Mouse (Mus musculus): ENCODE data around the gene Piezo1.

Piezo1 gene

DNA sequence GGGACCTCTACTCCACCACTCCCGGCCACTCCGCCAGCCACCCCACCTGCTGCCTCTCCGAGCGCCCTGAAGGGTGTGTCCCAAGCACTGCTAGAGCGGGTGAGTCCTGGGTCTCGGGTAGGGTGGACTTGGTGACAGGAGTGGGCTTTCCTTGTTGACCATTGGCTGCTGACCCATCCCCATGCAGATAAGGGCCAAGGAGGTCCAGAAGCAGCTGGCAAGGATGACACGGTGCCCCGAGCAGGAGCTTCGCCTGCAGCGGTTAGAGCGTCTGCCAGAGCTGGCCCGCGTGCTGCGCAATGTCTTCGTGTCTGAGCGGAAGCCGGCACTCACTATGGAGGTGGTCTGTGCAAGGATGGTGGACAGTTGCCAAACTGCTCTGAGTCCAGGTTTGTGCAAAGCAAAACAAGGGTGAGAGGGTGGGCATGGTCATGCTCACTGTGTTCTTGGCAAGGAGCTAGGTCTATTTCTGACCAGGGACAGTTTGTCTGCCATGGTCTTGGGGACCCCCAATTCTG is 20.7 kb upstream of the Piezo1 start:
- in situ Hi-C loops (cut with MboI, MseI) = no loop called here

DNA sequence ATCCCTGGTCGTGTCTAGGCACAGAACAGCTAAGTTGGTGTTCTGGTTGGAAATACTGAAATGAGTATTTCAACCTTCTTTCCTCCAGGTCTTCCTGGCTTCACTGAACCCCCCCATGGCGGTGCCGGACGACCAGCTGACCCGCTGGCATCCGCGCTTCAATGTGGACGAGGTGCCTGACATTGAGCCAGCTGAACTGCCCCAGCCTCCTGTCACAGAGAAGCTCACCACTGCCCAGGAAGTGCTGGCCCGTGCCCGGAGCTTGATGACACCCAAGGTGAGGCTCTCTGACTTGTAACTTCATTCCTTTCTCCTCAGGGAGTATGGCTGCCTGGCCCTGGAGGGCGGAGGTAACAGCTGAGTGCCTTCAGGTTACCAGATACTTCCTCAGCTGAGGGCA is 20.0 kb upstream of the Piezo1 start:
- in situ Hi-C loops (cut with MboI, MseI) = no loop called here

DNA sequence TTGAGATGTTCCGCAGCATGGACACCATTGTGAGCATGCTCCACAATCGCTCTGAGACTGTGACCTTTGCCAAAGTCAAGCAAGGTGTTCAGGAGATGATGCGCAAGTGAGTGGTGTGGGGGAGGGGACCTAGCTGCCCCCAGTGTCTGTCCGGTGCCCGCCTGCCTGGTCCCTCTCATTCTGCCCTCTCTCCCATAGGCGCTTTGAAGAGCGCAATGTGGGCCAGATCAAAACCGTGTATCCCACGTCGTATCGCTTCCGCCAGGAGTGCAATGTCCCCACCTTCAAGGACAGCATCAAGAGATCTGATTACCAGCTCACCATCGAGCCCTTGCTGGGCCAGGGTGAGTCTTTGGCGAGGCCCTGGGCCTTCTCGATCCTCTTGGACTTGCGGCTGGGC is 18.9 kb upstream of the Piezo1 start:
- in situ Hi-C loops (cut with MboI, MseI) = no loop called here

DNA sequence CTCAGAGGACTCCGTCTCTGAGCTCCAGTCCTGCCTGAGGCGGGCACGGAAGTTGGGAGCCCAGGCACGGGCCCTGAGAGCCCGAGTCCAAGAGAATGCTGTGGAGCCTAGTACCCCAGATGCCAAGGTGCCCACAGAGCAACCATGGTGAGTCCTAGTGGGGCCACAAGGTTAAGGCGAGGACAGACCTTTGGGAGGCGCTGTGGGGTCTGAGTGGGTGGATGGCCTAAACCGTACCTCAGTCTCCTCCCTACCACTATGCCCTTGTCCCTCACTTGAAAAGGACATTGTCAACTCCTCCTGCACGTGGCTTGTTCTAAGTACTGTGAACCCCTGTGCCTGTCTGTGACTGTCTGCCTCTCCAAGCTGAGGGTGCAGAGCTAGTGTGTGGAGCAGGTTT is 18.2 kb upstream of the Piezo1 start:
- in situ Hi-C loops (cut with MboI, MseI) = no loop called here

DNA sequence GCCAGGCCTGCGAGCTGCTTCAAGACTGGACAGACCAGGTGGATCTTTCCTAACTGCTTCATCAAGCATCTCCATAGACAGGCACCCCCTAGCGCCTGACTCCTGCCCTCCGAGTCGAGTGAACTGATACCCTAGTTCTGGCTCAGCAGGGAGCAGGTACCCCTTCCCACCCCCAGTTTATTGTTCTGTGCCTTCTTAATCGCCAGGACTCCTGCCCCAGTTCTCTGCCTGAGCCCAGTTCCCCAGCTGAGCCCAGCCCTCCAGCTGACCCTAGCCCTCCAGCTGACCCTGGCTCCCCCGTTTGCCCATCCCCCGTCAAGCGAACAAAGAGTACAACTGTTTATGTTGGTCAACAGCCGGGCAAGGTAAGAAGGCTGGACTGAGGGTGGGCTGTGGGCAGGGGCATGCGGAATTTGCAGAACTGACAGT is 17.8 kb upstream of the Piezo1 start:
- in situ Hi-C loops (cut with MboI, MseI) = no loop called here

DNA sequence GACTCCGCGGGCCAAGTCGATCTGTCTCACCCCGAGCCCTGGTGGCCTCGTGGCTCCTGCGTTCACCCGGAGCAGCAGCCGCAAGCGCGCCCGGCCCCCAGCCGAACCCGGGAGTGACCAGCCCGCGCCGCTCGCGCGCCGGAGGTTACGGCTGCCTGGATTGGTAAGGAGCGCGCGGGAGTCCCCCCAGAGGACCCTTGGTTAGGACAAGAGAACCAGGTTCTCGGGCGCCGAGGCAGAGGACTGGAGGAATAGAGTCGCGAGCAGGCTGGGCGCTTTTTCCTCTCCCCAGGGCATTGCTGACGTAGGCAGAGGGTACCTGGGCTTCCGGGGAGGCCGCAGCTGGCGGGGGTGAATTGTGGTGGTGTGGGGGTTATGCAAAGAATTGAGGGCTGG is 17.0 kb upstream of the Piezo1 start:
- in situ Hi-C loops (cut with MboI, MseI) = no loop called here

DNA sequence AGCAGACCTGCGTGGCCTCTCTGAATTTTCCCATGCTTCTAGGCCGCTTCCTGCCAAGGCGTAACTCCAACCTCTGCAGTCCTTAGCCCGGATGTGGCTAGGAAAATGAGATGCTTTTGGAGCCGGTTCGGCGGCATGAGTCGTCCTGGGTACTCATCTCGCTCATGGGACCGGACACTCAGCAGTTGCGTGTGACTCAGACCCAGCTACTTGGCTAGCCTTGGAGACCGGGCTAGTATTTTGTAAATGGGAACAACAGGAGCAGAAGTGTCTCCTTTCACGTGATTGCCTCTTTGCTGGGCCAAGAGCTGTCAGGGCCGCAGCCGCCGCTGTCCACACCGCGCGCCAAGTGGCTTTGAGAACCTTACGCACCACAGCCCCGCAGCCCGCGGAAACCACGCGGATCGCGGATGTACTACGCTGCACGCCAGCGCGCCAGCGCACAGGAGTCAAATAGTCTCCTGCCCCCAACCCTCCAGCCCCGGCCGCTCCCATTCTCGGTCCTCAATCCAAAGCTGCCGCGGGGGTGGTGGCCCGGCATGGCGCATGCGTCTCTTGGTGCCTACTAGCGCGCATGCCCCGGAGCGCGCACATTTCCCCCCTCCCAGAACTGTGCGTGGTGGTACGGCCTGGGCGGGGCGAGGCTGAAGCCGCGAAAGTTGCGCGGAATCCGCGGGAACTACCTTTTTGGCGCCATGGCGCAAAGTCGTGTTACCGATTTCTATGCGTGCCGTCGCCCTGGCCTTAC is 16.4 kb upstream of the Piezo1 start, which contains the start of gene Cdt1:
Gene Cdt1, plus strand, starts transcription at position 655 of the 748 bp plus-strand sequence.
- in situ Hi-C loops (cut with MboI, MseI) = no loop called here

DNA sequence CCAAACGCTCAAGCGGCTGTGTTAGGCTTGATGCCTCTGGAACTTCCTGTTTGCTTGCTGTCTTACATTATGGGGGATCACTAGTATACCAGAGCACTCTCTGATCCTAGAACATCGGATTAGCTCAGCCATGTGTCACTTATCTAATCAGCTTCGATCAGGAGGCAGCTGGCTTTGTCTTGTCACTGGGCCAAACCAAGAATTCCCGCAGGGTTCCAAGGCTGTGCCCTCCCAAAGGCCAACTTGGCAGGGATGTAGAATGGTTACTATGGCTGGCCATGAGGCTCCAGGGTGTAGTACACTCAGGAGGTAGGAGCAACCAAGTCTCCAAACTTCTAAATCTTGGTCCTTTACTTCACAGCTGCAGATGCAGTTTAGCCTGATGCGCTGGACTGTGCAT is 15.6 kb upstream of the Piezo1 start:
- in situ Hi-C loops (cut with MboI, MseI) = no loop called here

DNA sequence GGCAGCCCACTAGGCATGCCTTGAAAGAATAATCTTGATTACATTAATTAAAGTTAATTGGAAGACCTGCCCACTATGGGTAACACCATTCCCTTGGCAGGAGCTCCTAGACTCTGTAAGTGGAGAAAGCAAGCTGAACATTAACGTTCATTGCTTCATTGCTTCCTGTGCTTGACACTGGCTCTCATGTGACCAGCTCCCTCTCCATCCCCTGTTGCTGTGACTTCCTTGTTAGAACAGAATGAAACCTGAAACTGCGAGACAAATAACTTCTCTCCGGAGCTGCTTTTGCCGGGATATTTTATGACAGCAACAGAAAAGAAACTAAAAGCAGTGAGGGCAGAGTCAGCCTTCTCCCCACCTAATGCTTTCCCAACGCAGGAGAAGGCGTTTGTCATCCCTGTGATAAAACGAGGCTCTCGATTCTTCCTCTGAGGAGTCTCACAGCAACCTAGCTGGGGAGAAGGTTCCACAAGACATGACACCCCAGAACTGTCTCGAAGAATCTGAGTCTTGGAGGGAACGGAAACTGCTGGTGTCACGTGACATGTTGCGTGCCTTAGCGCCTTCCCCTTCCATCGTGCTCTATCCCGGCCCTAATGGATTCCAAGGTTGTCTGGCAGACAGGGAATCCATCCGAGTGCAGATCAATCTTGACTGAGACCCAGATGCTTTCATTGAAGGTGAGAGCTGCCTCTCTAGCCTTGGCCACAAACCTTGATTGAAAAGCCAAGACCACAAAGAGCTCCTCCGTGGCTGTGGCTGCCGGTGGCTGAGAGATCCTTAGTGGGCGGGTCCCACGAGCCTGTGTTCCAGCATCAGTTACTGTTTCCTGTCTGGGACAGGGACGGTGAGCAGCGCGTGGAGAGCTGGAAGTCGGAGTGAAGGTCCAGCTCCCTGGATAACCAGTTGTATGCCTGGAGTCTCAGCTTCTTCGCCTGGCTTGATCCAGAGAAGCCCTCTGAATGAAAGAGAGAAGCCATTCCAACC is 13.5 kb upstream of the Piezo1 start:
- in situ Hi-C loops (cut with MboI, MseI) = no loop called here

DNA sequence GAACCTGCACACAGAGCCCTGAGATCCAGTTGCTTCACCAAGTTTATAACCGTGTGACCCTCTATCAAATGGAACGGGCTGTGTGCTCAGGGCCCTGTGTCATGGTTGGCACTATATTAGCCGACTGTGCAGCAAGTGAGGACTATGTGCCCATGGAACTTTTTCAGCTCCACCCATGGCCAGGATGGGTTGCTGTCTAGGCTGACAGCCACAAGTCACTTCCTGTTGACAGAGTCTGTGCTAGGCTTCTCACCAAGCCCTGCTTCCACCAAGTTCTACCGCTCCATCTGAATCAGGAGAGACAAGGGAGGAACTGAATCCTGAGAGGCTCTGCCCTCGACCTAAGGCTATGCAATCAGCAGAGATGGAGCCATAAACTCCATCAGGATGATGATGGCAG is 10.1 kb upstream of the Piezo1 start:
- in situ Hi-C loops (cut with MboI, MseI) = no loop called here

DNA sequence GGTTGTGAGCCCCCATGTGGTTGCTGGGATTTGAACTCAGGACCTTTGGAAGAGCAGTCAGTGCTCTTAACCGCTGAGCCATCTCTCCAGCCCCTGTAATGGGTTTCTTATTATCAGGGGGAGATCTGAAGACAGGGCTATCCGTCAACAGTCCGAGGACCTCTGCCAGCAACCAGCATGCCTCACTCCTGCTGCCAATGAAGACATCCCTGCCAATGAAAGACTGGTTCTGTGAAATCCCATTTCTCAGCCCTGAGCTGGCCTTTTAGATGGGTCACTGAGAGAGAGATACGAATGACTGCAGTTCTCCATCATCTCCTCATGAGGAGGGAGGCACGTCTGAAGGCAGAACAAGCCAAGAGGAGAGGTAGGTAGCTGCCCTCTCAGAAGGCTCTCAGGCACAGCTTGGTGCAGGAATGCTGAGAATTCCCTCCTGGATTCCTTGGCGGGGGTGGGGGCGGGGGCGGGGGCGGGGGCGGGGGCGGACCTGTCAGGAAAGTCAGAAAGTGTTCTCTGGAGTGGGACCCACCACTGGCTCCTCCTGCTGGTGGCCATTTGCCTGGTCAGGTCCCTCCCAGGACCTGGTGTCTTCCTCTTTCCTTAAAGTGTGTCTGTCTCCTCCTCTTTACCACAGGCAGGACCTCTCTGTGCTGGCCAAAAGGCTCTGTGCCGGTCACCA is 7.7 kb upstream of the Piezo1 start:
- in situ Hi-C loops (cut with MboI, MseI) = no loop called here

DNA sequence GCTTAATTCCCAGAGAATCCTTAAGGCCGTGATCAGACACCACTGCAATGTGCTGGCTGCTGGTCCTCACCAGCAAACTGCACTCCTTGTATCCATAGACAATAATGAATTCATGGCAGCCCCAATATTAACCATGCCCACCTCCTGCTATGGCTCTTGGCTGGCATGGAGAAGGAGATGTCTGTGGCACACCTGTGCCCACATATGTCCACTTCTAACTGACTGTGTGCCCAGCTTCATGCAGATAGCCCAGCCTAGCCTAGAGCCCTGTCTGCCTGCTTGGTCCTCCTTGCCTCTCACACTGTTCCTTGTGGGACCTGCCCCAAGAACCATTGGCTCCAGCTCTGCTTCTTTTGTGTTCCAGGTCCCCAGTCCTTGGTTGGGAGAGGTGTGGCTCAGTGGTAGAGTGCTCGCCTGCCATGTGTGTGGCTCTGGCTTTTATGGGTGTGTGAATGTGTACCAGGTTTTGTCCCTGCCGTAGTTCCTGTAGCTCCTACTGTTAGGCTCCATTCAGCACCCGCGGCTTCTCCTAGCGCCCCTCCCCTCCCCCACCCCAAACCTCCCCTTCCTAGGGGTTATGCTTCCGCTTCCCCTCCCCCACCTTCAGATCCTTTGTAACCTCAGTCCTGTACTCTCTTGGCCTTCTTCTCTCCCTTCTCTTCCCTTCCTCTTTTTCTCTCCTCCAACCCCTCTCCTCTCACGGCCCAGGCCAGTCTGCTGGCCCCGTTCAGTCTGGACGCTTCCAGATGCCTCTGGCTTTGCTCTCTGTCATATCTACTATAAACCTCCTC is 6.3 kb upstream of the Piezo1 start:
- in situ Hi-C loops (cut with MboI, MseI) = no loop called here

DNA sequence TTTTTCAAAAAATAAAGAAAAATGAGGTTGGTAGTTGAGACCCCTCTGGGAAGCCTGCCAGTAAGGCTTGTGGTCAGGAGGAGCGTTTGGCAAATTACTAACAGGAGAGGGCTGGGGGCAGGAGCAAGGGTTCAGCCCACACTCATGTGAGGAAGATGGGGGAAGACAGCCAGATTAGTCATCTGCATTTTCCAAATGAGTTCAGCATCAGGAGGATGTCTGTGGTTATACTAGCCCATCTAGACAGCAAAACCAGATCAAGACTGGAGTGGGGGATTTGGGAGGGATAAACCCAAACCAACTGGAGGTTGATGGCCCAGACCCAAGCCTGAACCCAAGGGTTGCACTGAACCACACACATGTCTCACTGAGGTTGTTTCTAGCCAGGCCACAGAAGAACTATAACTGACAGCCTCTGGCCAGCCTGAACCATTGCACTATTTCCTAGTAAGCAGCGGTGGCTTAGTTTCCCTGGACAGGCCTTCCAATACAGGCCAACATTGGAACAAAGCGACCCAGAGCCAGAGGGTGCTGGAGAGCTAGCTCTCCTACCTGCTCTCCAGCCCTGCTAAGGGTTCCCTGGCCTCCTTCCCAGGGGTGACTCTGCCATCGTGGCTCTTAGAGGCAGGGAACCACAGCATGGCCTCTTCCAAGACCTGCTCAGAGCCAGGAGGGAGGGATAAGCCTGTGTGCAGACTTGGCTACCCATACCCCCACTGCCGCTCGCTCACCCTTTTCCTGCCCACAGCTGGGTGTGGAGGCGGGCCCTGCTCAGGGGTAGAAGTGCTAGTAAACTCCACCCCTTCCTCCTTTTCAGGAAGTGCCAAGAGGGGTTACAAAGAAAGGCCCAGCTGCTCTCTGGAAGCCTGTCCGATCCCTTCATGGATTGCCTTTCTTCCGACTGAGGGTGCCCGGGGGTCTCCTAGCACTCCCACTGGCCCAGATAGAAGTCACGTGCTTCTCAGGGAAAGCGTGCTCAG is 5.2 kb upstream of the Piezo1 start:
- in situ Hi-C loops (cut with MboI, MseI) = no loop called here

DNA sequence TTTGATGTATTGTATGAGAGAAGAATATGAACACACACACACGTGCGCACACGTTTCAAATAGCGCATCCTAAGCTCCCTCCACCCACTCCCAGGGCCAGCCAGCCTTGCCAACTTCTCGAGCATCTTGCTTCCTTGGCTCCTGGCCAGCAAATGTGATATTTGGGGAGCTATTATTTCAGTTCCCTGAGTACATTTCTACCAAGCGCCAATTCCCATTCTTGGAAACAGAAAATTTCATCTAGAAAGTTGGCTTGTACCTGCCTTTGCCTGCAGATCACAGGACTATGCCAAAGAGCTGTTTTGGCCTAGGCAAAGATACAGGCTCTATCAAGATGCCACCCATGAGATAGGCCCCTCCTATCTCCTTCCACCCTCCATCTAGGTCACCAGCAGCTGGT is 3.7 kb upstream of the Piezo1 start:
- in situ Hi-C loops (cut with MboI, MseI) = no loop called here

DNA sequence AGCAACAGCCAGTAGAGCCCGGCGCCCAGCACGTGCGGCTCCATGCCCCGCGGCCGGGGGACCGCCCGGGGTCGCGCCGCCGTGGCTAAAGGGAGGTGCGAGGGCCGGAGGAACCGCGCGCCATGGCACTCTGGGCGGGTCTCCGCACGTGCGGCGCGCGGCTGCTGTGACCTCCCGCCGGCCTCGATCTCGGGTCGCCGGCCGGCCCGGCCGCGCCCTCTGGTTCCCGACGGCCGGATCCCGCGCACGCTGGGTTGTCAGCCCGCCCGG is 199 bp downstream of the Piezo1 start:
- in situ Hi-C loops (cut with MboI, MseI) = no loop called here

DNA sequence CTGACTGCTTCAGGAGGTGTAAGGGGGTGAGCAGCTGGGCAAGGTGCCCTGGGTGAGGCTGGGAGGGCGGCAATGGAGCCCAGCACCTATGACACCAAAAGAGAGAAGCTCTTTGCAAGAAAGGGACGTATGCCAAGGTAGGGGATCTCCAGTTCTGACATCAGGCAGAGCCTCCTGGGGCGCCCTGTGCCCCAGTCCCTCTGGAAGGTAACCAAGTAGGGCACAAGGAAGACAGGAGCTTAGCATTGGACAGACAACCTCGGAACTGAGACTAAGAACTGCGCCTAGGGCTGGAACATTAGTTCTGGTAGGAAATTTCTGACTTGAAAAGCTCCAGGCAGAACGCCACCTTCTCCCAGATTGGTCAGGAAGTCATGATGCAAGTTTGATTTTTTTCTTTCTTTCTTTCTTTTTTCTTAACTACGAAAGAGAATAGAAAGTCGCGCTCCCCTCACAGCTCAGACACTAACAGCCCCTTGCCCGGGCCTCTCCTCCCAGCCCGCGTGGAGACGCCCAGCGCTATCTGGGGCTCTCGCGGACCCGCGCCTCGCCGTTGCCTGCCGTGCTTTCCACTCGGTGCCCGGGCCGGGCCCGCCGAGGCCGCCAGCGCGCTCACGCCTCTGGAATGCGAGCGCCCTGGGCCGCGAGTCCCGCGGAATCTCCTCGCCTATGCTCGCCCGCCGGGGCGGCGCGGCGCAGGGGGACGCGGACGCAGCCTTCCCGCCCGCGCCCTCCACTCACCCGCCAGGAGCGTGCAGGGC is 715 bp downstream of the Piezo1 start:
- in situ Hi-C loops (cut with MboI, MseI) = no loop called here

DNA sequence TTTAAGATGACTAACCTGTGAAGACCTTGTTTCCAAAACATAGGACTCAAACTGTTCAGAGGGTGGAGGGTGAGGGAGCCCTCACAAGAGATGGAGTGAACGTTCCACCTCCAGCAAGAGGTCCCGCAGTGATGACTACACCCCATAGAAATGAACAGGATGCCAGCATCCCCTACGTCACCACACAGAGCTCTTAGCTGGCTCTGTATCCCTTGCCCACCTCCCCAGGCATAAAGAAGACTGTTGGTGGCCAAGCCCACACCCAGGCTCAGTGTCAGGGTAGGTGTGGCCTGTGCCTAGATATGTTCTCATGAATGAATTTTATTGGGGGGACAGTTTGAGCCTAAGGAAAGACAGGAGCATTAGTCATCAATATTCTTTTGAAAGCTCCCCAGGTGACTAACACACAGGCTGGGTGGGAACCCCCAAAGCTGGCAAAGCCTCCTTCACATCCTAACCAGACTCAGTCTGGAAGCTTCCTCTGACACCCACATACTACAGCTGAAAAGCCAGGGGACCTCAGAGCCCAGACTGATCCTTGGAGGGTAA is 2.2 kb downstream of the Piezo1 start:
- in situ Hi-C loops (cut with MboI, MseI) = loop anchor here (5.0 kb wide), 1 partner anchor 47 kb away; no protein-coding TSS in a partner anchor

DNA sequence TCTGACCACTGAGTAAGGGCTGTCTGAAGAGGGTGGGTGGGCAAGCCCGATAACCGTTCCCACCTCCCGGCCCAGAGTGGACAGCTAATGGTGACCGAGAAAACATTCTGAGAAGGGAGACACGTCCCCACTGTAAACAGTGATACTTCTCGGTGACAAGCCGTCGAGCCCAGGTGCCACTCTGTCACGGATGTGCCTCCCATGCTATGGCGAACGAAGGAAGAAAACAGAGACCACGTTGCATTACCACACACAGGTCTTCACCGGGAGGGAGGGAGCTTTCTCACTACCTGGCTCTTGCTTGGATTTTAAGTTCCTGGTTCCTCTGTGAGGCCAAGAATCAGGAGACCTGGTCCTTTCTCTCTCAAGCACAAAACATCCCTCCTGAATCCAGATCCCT is 2.8 kb downstream of the Piezo1 start:
- in situ Hi-C loops (cut with MboI, MseI) = loop anchor here (5.0 kb wide), 1 partner anchor 46 kb away; no protein-coding TSS in a partner anchor

DNA sequence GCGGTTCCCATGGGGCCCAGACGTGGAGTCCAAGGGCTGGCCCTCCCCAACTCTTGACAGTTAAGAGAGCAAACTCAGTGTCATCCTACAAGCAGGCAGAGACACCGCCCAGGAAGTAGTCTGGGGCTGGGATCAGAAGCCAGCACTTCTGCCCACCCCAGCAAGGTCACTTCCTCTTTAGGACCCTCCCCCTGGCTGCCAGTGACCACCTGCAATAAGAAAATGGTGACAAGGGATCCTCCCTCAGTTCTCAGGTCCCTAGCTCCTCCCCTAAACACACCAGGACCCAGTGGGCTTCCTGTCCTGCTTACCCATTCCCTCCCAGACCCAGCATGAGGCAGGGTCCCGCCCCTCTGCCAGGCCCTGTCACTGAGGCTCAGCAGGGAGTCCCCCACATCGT is 3.3 kb downstream of the Piezo1 start:
- in situ Hi-C loops (cut with MboI, MseI) = loop anchor here (5.0 kb wide), 1 partner anchor 46 kb away; no protein-coding TSS in a partner anchor

All from T-helper 2 cell (primary cell).